Mouse (Mus musculus) urinary bladder, adult 2 months (tissue): ENCODE measurements around the gene Prkch. TPM values are rescaled to one million over a fixed set of nuclear protein-coding genes. Genes with fewer than 3 reads are reported as not detected.

Experiments
- polyA plus RNA-seq: library from polyadenylated mRNA; depleted of rRNA; stranded (reverse); fragments of >200 nt; gene quantifications from 2 replicates; pipeline ENCODE4 v1.2.3, GENCODE M21; 2012; rRNA removed

Prkch gene
- polyA plus RNA-seq, 1 experiment, result 18.7 TPM

Other genes with a start within 250 kb of the Prkch start
- gene Tmem30b, start 38.4 kb upstream of the Prkch start, polyA plus RNA-seq, result 29.2 and 33.1 TPM in 2 replicates